Mouse (Mus musculus) olfactory bulb, adult 2 months (tissue): ENCODE data around the gene Rnh1. TPM values are rescaled to one million over a fixed set of nuclear protein-coding genes. Genes with fewer than 3 reads are reported as not detected.

ENCODE experiments used
- H3K27ac ChIP-seq: fragments of 200-500 bp; 2 replicates; pipeline ENCODE4 v1.5.1; 2012; ENCODE audit warnings: low read depth, low read length; ENCODE audit not compliant: insufficient read depth
- H3K4me1 ChIP-seq: fragments of 200-500 bp; 2 replicates; pipeline ENCODE4 v1.6.1; 2012; ENCODE audit warnings: low read length; ENCODE audit not compliant: control insufficient read depth, insufficient read depth
- H3K4me3 ChIP-seq: fragments of 200-500 bp; 2 replicates; pipeline ENCODE4 v1.5.1; 2012; ENCODE audit warnings: mild to moderate bottlenecking, low read depth, low read length, moderate library complexity; ENCODE audit not compliant: insufficient read depth
- CTCF ChIP-seq: fragments of 200-500 bp; IDR thresholded peaks from 2 replicates; pipeline ENCODE4 v1.5.1; 2012; ENCODE audit warnings: low read depth, mild to moderate bottlenecking, low read length, moderate library complexity; ENCODE audit not compliant: insufficient read depth
- POLR2A ChIP-seq: fragments of 200-500 bp; IDR thresholded peaks from 2 replicates; pipeline ENCODE4 v1.6.1; 2012; ENCODE audit warnings: mild to moderate bottlenecking, low read depth, low read length, moderate library complexity; ENCODE audit not compliant: insufficient read depth
- WGBS: fragments of 180-500 bp; shearing (Covaris S2); methylation state at CpG from one replicate; pipeline ENCODE4 v1.1.7; 2018; 5-methylcytosine and 5-hydroxymethylcytosine counted together
- polyA plus RNA-seq: library from polyadenylated mRNA; stranded (reverse); fragments of >200 nt; gene quantifications from 2 replicates; pipeline ENCODE4 v1.2.4, GENCODE M21; 2012; ENCODE audit warnings: low replicate concordance; ENCODE audit not compliant: missing spikeins, insufficient read depth, insufficient read length

The Rnh1 gene
- polyA plus RNA-seq, 1 experiment, result not detected

GRCm38 (mm10) chr7:141173323-141173850 lies 730 bp upstream of the Rnh1 start:
- 67% methylated on average over 5 of the region's 5 CpGs for WGBS
- H3K4me1 ChIP-seq, result peaks cover 2% of the 10 kb centered on the region
- TF ChIP-seq POLR2A (no peak), CTCF (no peak)
- no peak overlapping the region for H3K4me3 ChIP-seq
- peak overlapping the region; percentile 92; the same call in 1 of the 2 replicates for H3K27ac ChIP-seq

DNA sequence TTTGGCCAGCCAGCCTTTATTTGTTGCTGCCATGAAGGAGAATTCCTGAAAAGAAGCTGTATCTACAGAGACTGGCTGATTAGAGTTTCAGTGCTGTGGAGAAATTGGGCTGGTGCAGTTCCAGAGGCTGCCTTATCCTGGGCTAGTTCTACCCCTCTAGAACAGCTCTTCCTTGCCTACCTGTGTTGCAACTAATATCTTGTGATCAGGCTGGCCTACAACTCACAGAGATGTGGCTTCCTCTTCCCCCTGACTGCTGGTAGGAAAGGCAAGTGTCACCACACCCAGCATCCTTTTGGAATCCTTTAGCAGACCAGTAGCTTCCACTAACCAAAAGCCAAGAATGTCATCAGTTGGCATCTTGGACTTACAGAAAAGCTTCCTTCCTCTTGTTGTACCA lies 2.8 kb downstream of the Rnh1 start:
- no peak for TF ChIP-seq POLR2A
- TF ChIP-seq CTCF, result no peak
- Histone ChIP-seq H3K27ac (no peak overlapping the region), H3K4me1 (peaks cover 9% of the 10 kb centered on the region), H3K4me3 (no peak overlapping the region)

DNA sequence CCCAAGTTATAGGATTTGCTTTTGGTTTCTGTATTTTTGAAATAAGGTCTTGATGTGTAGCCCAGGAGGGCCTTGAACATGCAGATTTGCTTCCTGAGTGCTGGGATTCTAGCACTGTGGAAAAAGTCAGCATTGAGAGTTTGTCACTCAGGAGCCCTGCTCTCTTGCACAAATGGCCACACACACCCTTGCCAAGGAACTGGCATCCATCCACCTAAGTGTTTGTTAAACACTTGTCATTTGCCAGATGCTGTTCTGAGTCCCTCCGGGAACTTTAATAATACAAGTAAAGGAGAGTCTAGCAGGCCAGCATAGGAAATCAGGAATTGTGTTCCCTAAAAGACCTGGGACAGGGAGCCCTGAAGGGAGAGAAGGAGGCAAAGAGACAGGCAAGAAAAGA lies 3.4 kb downstream of the Rnh1 start:
- Histone ChIP-seq H3K27ac (no peak overlapping the region), H3K4me1 (peaks cover 9% of the 10 kb centered on the region), H3K4me3 (no peak overlapping the region)
- WGBS, result 27% methylated on average over 1 of the region's 1 CpGs
- TF ChIP-seq POLR2A (no peak), CTCF (no peak)

DNA sequence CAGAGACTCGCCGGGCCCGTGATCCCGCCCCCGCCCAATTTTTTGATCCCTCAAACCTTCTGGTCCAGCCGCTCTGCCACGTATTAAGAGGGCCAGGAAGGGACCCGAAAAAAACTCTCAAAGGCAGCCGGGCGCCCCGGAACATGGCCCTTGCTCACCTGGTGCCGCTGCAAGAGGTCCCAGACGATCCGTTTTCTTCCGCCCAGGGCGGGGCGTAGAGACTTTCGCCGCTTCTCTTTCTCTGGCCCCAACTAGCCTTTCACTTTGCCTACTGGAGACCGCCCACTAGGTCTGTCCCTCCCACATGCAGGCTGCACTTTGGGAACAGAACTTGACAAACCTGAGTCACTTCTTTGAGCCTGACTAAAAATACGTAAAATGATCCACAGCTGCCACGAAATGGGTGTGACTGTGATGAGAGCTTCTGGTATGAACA lies 4.1 kb downstream of the Rnh1 start:
- Histone ChIP-seq H3K4me3 (peak overlapping the region; percentile 45), H3K27ac (no peak overlapping the region), H3K4me1 (peaks cover 9% of the 10 kb centered on the region)
- 11% methylated on average over 22 of the region's 22 CpGs for WGBS
- no peak for TF ChIP-seq CTCF
- TF ChIP-seq POLR2A, result no peak

DNA sequence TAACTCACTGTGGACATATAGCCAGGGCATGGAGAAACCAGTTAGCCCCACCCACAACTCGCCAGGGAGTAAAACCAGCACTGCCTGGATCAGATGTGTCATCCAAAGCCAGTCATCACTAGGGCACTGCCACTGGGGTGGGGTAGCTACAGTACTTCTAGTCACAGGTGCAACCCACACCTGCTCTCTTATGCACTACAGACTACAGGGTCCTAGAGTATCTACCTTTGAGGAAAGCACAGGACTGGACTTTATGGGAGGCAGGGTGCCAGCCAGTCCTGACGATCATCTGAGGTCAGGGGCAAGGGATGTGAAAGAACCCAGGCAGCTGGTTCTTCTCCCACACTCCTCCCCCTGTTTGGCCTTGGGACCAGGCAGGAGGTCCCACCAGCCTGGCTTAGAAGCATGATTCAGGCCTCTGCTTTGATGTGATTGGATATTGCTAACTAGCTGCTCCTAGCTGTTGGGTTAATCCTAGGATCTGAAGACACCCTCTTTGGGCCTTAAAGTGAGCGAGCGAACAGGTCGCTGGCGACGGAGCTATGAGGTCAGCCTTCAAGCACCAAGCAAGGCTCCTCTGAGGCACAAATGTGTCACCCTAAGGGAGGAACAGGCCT lies 4.6 kb downstream of the Rnh1 start:
- Histone ChIP-seq H3K4me3 (peak overlapping the region; percentile 45), H3K4me1 (peaks cover 9% of the 10 kb centered on the region), H3K27ac (no peak overlapping the region)
- 28% methylated on average over 7 of the region's 7 CpGs for WGBS
- TF ChIP-seq CTCF (no peak), POLR2A (no peak)

GRCm38 (mm10) chr7:141164850-141165249 lies 7.8 kb downstream of the Rnh1 start:
- Histone ChIP-seq H3K4me1 (peaks cover 9% of the 10 kb centered on the region), H3K4me3 (no peak overlapping the region), H3K27ac (no peak overlapping the region)
- 75% methylated on average over 6 of the region's 6 CpGs for WGBS
- TF ChIP-seq CTCF (no peak), POLR2A (no peak)

DNA sequence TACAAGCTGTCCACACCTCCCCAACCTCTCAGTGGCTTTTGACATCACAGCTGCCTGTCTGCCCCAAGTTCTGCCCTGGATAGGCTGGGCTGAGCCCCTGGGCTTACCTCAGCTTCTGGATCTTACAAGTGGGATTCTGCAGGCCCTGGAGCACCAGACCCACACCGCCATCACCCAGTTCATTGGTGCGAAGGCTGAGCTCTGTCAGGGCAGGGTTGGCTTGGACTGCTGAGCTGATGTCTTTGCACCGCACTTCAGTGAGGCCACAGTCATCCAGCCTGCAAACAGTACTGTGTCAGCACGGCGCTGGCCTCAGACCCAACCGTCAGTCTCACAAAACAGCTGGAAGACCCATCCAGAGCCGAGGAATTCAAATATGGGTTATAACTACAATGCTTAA lies 8.3 kb downstream of the Rnh1 start:
- Histone ChIP-seq H3K27ac (no peak overlapping the region), H3K4me3 (no peak overlapping the region), H3K4me1 (peaks cover 9% of the 10 kb centered on the region)
- TF ChIP-seq CTCF (no peak), POLR2A (no peak)
- 93% methylated on average over 7 of the region's 7 CpGs for WGBS

GRCm38 (mm10) chr7:141155362-141155761 lies 17.3 kb downstream of the Rnh1 start:
- no peaks in the 10 kb centered on the region for H3K4me1 ChIP-seq
- 72% methylated on average over 9 of the region's 9 CpGs for WGBS
- TF ChIP-seq CTCF (no peak), POLR2A (no peak)
- no peak overlapping the region for H3K4me3 ChIP-seq
- no peak overlapping the region for H3K27ac ChIP-seq

DNA sequence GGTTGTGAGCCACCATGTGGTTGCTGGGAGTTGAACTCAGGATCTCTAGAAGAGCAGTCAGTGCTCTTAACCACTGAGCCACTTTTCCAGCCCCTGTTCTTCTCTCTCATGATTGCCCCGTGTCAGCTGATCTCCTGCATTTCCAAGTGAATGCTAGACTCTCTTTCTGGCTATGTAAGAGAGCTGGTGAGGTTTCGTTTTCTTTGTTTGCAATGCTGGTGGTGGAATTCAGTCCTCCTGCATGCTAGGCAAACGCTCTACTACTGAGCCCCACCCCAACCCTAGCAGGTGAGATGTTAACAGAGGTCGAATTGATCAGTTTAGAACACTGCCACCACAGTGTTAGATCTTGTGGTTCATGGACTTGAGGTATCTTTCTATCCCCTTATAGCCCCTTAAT lies 24.0 kb downstream of the Rnh1 start:
- TF ChIP-seq CTCF (no peak), POLR2A (no peak)
- 65% methylated on average over 4 of the region's 4 CpGs for WGBS
- no peaks in the 10 kb centered on the region for H3K4me1 ChIP-seq
- H3K4me3 ChIP-seq, result no peak overlapping the region
- H3K27ac ChIP-seq, result no peak overlapping the region
